Mouse (Mus musculus) forebrain, embryonic 15.5 days (tissue): ENCODE measurements at regions not wholly inside any gene's neighbourhood (a gene's known extent, or its start where the extent isn't known, plus 50 kb on each side); places are given as distances from the start of the nearest gene placed in this dataset.

Experiments used
- ATAC-seq: fragments of 200-750 bp; cut with Nextera tagmentation; replicated peaks from 2 replicates; pipeline ENCODE4 v1.8.0; 2017; ENCODE audit warnings: mild to moderate bottlenecking, moderate TSS enrichment, moderate library complexity
- H3K27ac ChIP-seq: fragments of 300-500 bp; sonication (generic); replicated peaks from 2 replicates; pipeline ENCODE4 v1.5.1; 2015; ENCODE audit warnings: mild to moderate bottlenecking, inconsistent platforms
- H3K27me3 ChIP-seq: fragments of 300-500 bp; sonication (generic); 2 replicates; pipeline ENCODE4 v1.6.1; 2015; ENCODE audit warnings: inconsistent platforms
- H3K36me3 ChIP-seq: fragments of 300-500 bp; sonication (generic); 2 replicates; pipeline ENCODE4 v1.6.1; 2015; ENCODE audit warnings: mild to moderate bottlenecking, inconsistent platforms
- H3K4me1 ChIP-seq: fragments of 300-500 bp; sonication (generic); 2 replicates; pipeline ENCODE4 v1.6.1; 2015; ENCODE audit warnings: inconsistent platforms
- H3K4me2 ChIP-seq: fragments of 300-500 bp; sonication (generic); replicated peaks from 2 replicates; pipeline ENCODE4 v1.6.1; 2015; ENCODE audit warnings: mild to moderate bottlenecking, inconsistent platforms
- H3K4me3 ChIP-seq: fragments of 300-500 bp; sonication (generic); 2 replicates; pipeline ENCODE4 v1.5.1; 2015; ENCODE audit warnings: mild to moderate bottlenecking, inconsistent platforms
- H3K9ac ChIP-seq: fragments of 300-500 bp; sonication (generic); replicated peaks from 2 replicates; pipeline ENCODE4 v1.6.1; 2015; ENCODE audit warnings: mild to moderate bottlenecking, inconsistent platforms
- H3K9me3 ChIP-seq: fragments of 300-500 bp; sonication (generic); 2 replicates; pipeline ENCODE4 v1.6.1; 2016; ENCODE audit warnings: inconsistent platforms
- WGBS: fragments of 180-500 bp; shearing (Covaris S2); methylation state at CpG from one replicate; pipeline ENCODE4 v1.1.7; 2015; ENCODE audit warnings: mixed read lengths; 5-methylcytosine and 5-hydroxymethylcytosine counted together

DNA sequence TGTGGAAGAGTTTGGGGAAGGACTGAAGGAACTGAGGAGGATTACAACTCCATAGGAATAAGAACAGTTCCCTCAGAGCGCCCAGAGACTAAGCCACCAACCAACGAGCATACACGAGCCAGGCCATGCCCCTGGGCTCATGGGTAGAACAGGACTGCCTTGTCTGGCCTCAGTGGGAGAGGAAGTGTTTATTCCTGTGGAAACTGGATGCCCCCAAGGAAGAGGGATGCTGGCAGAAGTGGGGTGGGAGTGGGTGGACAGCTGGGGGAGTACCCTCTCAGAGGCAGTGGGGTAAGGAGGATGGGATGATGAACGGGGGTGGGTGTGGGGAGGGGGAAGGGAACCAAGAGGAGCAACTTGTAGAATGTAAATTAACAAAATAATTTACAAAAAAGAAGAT, 86.3 kb upstream of the Rab11fip2 start:
- no peaks in the 10 kb centered on the region for H3K9me3 ChIP-seq
- 74% methylated on average over 4 of the region's 4 CpGs for WGBS
- H3K9ac ChIP-seq, result no peak overlapping the region
- H3K4me1 ChIP-seq, result no peaks in the 10 kb centered on the region
- no peaks in the 10 kb centered on the region for H3K36me3 ChIP-seq
- no peak overlapping the region for H3K4me2 ChIP-seq
- H3K27me3 ChIP-seq, result no peaks in the 10 kb centered on the region
- no peak overlapping the region for H3K27ac ChIP-seq
- ATAC-seq, result no peak
- no peak overlapping the region for H3K4me3 ChIP-seq

- no peaks in the 10 kb centered on the region for H3K36me3 ChIP-seq
- ATAC-seq, result 0 out of 2 replicates have a peak, but pooled peaks have one; percentile 35
- no peaks in the 10 kb centered on the region for H3K27me3 ChIP-seq
- H3K4me3 ChIP-seq, result no peak overlapping the region
- H3K9me3 ChIP-seq, result no peaks in the 10 kb centered on the region
- H3K4me1 ChIP-seq, result peaks cover 15% of the 10 kb centered on the region
- WGBS, result 3% methylated on average over 12 of the region's 12 CpGs
- no peak overlapping the region for H3K27ac ChIP-seq
- no peak overlapping the region for H3K9ac ChIP-seq
- peak overlapping the region; percentile 29 for H3K4me2 ChIP-seq
Observed at GRCm38 (mm10) chr19:60015614-60016300, 72.3 kb upstream of the Rab11fip2 start.

DNA sequence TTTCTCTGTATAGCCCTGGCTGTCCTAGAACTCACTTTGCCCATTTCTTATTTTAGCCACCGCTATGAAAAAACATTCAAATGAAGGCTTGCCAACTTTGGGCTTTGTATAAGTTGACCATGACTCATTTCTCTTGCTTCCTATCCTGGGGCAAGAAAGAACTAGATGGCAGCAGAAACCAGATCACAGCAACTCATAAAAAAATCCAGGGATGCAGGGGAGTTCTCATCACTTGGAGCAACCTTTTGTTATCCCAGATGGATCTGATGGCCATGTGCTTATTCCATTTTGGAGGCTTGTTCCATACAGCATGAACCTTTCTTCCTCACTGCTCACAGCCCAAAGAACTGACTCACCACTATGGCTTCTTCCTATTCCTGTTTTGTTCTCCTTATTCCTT, 52.1 kb upstream of the Rab11fip2 start:
- no peak overlapping the region for H3K4me2 ChIP-seq
- H3K4me3 ChIP-seq, result no peak overlapping the region
- H3K27me3 ChIP-seq, result no peaks in the 10 kb centered on the region
- no peak for ATAC-seq
- no peak overlapping the region for H3K9ac ChIP-seq
- no peaks in the 10 kb centered on the region for H3K36me3 ChIP-seq
- 88% methylated on average over 1 of the region's 1 CpGs for WGBS
- H3K27ac ChIP-seq, result no peak overlapping the region
- H3K9me3 ChIP-seq, result no peaks in the 10 kb centered on the region
- H3K4me1 ChIP-seq, result no peaks in the 10 kb centered on the region
